Mouse (Mus musculus): ENCODE measurements around the gene Wsb2. TPM values are rescaled to one million over a fixed set of nuclear protein-coding genes. Genes with fewer than 3 reads are reported as not detected.
A peak's percentile ranks its signal among the peaks of the same experiment; 100 is the strongest.
"Not testable (repeated sequence)": the region's sequence is repeated elsewhere in the genome, so short reads cannot be mapped to it uniquely, and the experiment has no call there.

The Wsb2 gene
- total RNA-seq, 2 experiments from 2014 or later = 95.9 to 107 TPM

DNA sequence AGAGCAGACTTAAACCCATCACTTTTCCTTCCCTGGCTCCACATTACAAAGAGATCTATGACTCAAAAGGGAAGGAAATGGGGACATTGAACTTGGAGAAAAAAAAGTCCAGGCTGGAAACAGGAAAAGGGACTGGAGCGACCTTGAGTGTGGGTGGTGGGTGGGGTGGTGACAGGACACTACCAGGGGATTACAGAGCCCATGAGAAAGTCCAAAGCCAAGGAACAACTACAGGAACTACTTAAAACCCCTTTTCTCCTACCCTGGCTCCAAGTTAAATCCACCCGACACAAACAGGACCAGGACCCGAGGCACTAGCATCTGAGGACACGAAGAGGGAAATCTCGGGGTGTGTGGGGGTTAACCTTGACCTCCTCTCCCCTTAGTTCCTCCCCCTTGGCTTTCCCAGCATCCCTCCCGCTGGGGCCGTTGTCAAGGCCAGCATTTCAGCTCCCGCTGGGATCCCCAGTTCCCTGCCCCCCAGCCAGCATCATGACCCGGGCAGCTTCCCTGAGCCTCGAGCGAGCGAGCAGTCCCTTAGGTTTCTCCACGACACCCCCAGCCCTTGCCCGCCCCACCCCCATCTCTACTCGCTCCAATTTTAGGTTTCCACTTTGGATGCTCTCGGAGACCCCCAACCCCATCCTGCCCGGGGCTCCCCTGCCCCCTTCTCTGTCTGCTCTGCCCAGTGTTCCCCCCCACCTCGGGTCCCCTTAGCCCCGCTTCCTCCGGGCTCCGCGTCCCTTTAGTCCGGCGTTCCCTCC lies 557 bp upstream of the Wsb2 start:
- DNase-seq (ENCODE audit: low spot score in 2 of 2) = peak; percentile 45 to 50

DNA sequence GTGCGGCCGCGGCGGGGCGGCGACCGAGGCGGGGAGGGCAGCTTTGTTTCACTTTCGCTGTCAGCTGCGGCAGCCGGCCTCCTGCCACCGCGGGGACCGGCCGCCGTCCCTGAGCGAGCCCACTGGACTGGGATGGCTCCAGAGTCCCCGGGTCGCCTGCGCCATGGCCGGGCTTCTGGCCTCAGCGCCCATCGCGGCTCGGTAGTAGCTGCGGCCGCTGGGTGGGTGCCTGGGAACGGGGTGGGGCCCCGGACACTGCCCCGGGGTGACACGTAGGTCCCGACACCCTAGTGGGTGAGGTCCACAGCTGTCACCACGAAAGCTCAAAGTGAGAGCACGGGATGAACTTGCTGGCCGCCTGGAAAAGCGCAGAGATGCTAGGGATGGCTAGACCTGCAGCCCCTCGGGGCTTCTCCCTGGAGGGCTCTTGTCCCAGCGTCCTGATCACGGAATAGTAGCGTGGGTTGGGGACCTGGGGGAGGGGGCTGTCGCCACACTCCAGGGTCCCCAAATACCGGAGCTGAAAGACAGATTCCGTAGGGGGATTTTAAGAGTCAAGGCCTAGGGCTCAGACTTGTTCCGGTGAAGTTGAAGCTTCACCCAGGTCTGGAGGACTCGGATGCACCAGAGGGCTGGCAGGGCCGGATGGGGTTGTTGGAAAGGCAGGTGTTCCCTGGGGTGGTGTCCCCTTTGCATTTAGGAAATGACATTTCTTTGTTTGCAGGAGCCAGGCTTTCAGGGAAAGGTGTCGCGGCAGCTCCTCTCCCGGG lies 559 bp downstream of the Wsb2 start:
- DNase-seq (ENCODE audit: low spot score in 2 of 2) = peak; percentile 43 to 64

DNA sequence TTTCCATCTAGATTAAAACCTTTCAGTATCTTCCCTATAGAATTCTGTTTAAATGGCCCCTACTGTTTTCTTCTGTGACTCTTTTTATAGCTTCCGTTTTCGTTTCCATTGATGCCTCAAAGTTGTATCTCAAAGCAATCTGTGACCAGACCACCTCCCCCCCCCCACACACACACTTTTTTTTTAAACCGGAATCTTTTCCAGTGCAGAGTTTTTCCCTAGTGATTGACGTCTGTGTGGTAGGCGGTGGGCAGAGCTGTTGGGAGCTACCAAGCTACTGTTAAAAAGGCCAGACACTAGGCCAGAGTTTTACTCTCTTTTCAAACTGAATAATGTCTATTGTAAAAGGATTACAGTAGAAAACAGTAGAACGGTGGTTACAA lies 1.1 kb downstream of the Wsb2 start:
- no peak for DNase-seq (ENCODE audit: low spot score in 2 of 2)

DNA sequence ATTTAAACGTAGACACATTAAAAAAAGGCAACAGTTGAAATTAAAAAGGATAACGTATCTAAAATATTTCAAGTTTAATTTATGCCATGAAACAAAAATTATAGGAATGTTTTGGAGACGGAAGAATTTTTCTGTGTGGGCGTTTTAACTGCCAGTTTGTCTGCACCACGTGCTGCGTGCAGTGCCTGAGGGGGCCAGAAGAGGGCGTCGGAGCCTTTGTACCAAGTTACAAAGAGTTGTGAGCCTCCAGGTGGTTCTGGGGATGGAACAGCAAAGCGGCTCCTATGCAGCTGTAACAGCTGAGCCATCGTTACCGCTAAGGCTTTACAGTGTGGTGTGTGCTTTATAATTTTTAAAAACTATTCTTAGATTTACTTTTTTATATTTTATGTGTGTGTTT lies 1.6 kb downstream of the Wsb2 start:
- peak; percentile 61 to 82 for DNase-seq (ENCODE audit: low spot score in 2 of 2)

DNA sequence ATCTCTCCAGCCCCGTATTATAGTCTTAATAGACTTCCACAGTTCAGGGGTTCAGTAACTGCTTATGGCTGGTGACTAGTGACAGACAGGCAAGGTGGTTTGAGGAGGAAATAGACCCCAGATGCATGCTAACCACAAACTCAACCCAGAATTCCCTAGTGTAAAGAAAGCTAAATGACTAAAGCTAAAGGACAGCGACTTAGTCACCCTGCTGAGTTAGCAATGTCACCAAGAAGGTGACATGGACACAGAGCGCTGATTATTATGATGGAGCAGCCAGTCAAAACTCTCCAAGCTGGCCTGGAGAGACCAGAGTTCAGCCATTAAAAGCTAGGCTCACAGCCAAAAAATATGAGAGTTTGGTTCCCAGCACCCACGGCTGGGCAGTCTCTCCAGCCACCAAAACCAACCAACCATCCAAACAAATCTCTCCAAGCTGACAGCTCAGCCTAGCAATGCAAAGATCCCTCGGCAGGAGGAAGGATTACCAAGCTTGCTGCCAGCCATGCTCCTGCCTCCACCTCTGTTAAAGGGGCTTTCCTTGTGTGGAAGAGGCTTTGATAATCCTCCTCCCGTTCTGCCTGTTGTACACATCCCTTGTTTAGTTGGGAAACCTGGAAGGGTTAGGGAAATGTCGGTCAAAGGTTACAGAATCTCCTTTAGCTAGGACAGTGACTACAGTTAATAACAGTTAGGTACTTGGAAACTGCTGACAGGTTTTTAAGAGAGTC lies 2.6 kb downstream of the Wsb2 start:
- DNase-seq (ENCODE audit: low spot score in 2 of 2) = no peak

DNA sequence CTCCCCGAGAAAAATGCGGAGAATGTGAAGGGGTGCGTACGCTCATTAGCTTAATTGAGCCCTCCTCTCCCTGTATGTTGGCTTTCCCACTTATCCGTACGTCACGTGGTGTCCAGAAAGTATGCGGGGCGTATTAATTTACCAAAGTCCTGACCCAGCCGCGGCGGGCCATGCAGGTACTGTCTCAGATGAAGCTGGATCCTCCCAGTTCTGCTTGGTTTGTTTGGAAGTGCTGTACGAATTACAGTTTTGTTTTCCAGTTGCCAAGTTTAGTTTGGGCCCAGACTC lies 3.1 kb downstream of the Wsb2 start:
- no peak for DNase-seq (ENCODE audit: low spot score in 2 of 2)

DNA sequence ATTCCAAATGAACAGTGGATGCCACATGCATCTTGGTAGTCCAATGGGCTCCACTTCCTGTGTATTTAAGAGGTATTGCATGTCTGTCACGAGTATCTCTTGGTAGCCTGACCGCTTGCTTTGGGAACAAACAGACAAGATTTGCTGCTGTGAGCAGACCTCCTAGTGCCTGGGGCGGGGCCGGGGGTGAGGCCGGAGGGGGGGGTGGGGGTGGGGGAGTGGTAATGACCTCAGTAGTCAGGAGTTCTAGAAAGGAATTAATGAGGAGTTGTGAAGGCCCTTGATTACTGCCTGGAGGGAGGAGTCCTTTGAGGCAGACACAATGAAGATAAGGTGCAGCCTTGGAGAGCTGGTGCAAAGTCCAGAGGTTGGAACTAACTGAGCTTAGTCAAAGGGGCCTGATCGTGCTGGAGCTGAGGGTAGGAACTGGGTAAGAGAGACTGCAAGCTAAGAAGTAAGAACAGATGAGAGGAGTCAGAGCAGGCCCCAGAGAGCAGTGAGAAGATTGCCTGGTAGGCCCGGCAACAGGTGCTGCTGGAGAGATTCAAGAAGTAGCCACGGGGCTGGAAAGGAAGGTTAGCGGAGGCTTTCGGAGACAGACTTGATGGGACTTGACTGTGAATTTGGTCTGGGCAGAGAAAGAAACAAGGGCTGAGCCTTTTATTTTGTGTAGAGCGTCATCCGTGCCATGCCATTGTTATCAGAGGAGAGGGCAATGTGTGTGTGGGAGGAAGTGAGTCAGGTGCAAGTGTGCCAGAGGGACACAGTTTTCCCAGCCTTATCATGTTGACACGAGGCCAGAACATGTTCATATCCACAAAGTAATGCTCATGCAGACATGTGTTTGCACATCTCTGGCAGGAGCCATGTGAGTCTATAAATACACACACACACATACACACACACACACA lies 3.8 kb downstream of the Wsb2 start:
- no peak for DNase-seq (ENCODE audit: low spot score in 2 of 2)

DNA sequence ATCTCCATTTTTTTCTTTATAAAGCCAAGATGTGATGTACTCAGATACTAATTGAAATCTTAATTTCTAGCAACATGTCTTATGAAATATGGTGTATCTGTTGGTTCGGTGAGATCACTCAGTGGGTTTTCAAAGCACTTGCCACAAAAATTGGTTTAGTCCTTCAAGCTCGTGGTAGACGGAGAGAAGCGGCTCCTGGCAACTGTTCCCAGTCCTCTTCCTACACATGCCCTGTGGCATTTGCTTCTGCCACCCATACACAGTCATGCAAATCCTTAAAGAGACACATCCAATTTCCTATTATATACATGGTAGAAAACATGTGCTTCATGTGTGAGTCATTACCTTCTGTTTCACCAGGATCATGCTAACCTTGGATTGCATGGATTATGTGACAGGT lies 4.5 kb downstream of the Wsb2 start:
- no peak for DNase-seq (ENCODE audit: low spot score in 2 of 2)

DNA sequence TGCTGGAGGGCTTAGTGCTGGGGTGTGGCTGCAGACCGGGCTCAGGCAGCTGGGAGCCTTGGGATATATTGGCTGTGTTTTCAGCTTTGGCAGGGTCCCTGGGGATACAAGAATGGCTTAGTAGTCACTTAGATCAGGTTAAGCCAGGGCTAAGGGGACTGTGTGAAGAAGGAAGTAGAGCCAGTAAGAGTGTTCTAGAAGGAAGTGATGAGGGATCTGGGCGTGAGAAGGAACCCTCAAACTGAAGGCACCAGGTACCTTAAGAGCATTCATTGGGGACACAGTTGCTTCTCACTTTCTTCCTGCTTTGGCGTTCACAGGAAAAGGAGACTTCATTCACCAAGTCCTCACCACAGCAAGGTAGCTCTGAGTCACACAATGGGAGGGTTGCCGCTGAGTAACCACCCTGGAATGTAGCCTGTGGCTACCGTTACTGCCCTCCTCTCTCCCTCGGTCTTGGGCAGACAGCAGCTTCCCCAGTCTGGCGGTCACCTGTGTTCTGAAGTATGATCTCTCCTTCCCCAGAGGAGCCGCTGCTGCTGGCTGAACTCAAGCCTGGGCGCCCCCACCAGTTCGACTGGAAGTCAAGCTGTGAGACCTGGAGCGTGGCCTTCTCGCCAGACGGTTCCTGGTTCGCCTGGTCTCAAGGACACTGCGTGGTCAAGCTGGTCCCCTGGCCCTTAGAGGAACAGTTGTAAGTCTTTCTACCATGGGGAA lies 6.1 kb downstream of the Wsb2 start:
- DNase-seq (ENCODE audit: low spot score in 2 of 2) = no peak

DNA sequence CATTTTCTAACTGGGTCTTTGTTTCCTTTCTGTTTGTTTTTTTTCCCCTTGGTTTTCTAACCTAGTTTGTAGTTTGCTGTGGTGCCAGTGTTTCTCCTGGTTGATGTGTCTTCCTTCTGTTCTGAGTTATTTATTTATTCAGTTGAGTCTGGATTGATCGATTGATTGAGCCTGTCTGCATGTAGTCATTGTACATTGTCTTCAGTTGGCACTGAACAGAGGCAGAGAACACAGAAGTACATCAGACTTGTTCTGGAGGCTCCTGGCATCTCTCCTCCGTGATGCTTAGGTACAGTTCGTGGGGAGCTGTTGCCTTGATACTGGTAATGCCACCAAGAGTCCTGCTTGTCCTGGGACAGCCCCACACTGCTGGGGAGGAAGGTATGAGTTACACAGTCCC lies 7.7 kb downstream of the Wsb2 start:
- no peak for DNase-seq (ENCODE audit: low spot score in 2 of 2)

DNA sequence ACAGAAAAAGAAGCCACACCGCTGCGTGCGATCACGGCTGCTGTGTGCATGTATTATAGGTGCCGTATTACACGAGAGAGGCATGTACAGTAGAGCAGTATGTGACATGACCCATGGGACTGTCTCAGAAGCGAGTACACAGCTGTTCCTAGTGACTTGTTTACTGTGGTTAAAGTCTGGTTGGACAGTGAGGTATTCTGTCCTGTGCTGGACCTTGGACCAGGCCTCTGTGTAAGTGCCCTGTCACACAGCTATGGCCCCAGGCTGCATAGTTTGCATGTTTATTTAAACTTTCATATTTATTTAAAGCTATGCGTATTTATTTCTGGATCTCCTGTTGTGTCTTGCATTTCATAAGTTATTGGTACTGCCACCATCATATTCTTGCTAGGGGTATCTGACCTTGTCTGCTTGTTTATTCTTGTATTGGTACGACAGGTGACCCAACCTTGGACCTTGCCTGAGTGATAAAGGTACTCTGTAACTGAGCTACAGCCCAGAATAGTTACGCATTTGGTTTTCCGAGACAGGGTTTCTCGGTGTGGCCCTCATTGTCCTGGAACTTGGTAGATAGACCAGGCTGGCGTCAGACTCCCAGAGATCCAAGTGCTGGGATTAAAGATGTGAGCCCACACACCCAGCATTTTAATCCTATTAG lies 8.9 kb downstream of the Wsb2 start:
- no peak for DNase-seq (ENCODE audit: low spot score in 2 of 2)

DNA sequence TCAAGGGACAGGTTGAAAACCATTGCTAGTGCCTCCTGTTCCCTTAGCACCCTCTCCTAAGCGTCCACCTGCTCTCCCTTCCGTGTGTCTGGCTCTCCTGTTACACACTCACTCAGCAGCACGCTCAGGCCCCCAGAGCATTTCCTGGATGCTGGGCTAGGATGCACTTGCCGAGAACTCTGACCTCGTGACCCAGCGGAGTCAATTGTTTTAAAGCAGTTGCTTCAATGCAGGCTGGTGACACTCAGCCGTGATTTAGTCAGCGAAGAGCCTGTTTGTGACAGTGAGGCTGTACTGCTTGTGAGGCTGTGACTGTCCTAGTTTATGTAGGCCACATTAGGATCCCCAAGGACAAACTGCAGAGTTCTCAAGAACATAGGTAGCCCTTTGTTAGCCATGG lies 10.1 kb downstream of the Wsb2 start:
- no peak for DNase-seq (ENCODE audit: low spot score in 2 of 2)

DNA sequence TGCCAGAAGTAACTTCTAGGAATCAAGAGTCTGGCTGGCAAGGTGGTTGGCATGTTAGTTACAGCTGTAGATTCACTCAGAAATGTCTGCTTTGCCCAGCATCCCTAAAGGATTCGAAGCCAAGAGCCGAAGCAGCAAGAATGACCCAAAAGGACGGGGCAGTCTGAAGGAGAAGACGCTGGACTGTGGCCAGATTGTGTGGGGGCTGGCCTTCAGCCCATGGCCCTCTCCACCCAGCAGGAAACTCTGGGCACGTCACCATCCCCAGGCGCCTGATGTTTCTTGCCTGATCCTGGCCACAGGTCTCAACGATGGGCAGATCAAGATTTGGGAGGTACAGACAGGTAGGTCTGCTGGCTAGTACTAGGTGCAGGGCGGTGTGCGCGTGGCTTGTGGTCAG lies 13.5 kb downstream of the Wsb2 start:
- DNase-seq (ENCODE audit: low spot score in 2 of 2) = no peak

DNA sequence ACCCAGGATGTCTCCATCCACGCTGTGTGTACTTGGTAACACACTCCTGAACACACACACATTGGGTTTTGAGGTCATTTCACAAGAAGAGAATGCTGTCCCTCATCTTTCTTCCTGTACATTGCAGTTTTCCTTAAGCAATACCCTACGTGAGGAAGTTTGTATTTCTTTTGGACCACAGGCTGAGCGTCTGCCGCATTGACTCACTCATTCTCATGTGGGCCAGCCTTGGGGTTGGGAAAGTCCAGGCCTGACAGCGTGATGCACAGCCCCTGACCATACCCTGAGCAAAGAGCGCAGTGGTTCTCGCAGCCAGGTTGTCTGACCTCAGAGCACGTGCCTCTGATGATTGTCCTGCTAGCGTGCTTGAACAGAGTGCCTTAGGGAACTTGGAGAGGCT lies 16.3 kb downstream of the Wsb2 start:
- no peak for DNase-seq (ENCODE audit: low spot score in 2 of 2)

DNA sequence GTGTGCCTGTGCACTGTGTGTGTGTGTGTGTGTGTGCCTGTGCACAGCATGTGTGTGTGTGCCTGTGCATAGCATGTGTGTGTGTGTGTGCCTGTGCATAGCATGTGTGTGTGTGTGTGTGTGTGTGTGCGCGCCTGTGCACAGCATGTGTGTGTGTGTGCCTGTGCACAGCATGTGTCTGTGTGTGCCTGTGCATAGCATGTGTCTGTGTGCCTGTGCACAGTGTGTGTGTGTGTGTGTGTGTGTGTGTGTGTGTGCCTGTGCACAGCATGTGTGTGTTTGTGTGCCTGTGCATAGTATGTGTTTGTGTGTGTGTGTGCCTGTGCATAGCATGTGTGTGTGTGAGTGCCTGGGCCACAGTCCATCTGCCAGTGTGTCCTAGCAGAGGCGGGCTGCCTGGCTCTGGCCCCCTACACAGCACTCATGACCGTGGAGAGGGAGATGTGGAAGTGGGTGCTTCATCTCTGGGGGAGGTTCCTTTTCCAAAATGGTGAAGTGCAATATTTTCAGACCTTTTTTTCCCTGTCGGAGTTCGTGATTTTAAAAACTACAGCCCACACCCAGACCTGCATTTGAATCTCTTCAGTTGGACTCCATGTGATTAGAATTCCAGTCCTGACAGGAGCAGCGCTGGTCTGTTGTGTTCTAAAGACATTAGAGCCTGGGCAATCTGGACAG lies 17.4 kb downstream of the Wsb2 start:
- DNase-seq (ENCODE audit: low spot score in 2 of 2) = no peak

DNA sequence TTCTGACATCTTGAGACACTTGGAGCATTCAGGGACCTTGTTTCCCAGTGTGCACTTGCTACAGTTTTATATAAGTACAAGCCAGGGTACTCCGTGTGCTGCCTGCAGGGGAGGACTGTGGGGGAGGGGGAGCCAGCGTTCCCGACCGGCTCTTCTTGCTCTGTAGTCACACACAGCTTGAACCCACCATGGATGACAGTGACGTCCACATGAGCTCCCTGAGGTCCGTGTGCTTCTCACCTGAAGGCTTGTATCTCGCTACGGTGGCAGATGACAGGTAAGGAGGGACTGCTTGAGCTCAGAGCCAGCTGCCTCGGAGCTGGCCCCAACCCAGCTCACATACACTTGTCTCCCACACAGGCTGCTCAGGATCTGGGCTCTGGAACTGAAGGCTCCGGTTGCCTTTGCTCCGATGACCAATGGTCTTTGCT lies 19.2 kb downstream of the Wsb2 start:
- no peak for DNase-seq (ENCODE audit: low spot score in 2 of 2)

DNA sequence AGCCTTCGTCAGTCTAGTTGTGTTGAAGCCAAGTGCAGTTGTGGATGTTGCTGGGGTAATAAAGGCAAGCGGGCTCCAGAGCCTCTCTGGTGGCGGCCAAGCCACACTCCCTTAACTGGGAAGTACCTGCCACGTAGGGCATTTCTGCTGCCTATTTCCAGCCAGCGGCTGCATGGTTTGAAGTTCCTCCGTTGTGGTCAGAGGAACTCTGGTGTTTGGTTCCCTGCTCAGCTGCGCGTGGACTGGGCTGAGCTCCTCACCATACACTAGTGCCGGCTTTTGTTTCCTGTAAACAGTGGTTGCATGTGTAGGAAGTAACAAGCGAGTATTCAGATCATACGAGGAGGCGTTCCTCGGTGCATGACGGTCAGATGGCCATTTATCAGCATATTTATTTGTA lies 20.6 kb downstream of the Wsb2 start:
- not testable (repeated sequence) for DNase-seq (ENCODE audit: low spot score in 2 of 2)

DNA sequence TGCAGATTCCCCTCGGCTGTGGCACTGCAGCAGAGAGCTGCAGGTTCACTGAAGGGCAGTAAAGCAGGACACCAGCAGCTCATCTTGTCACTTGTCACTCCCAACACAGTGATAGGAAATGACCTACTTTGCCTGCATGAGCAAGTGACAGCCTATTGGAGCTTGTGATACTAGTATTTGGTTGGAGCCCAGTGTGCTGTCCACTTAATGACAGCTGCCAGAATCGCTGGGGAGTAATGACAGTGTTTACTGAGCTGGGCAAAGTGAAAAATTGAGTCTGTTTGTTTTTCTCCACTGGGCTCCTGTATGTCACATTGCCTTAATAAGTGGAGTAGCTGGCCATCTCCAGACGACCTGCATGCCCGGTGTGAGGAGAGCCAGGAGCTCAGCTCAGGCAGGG lies 23.1 kb downstream of the Wsb2 start:
- DNase-seq (ENCODE audit: low spot score in 2 of 2) = no peak

DNA sequence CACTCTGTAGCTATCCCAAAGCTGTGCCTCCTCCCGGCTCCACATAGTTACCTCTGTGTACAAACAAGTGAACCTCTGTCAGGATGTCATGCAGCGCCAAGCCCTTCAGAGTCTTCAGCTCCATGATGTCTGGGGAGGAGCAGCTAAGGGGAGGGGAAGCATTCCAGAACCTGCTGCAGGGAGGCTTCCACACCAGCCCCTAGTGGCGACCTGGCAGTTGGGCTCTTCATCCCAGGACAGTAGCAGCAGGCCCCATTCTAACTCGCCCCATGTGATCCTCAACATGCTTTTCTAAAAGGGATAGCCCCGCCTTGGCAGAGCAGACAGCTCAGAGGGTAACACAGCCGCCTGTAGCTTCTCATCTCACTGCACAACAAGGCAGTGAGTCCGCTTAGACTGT lies 24.7 kb downstream of the Wsb2 start:
- no peak for DNase-seq (ENCODE audit: low spot score in 2 of 2)

DNA sequence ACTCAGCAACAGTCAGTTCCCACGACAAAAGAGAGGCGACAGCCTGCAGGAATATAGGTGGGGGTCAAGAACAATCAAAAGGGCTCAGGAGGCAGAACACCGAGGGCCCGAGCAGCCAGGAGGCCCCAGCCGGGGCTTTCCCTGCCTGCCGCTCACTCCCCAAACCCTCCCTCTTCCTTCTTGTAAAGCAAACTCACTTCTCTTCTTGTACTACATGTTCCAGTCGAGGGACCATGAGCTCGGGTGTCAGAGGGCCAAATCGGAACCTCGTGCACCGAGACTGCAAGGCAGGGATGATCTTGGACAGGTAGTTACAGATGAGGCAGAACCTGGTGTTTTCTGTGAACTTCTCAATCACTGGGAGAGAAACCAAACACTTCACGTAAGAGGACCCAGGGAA lies 26.1 kb downstream of the Wsb2 start:
- DNase-seq (ENCODE audit: low spot score in 2 of 2) = no peak

Data from gastrocnemius, postnatal 4 days (tissue).